Comparison of ENCODE assay signal across 9 mouse cellular contexts in genomic region chr5:147085201-147085894, GRCm38 (mm10). TPM values are rescaled to one million over a fixed set of nuclear protein-coding genes. Genes with fewer than 3 reads are reported as not detected.
DNase-seq lines count a peak whose midpoint lies in the region; ATAC-seq lines count a peak whose summit lies in the region.
"Had no signal": no experiment of that assay in that cellular context is flagged by ENCODE, and none has a peak within 500 bp of the region (broad histone marks: within the 10 kb centered on the region; RNA-seq: fewer than 3 reads in every experiment).

No protein-coding gene starts in this region.

- WGBS in lung, embryonic 16.5 days = 77% methylated on average over 9 of the region's 9 CpGs
- 93% methylated on average over 9 of the region's 9 CpGs for WGBS in hindbrain, embryonic 11.5 days

- H3K27ac ChIP-seq in lung, embryonic 16.5 days (ENCODE audit: low read length) = no peak overlapping the region
- no peak overlapping the region for H3K27ac ChIP-seq in hindbrain, embryonic 11.5 days (ENCODE audit: low read depth, low read length)
- H3K27ac ChIP-seq: embryonic facial prominence, embryonic 12.5 days had no signal

- no peak overlapping the region for H3K4me3 ChIP-seq in lung, embryonic 16.5 days (ENCODE audit: low read length)
- no peak overlapping the region for H3K4me3 ChIP-seq in hindbrain, embryonic 11.5 days (ENCODE audit: low read depth, low read length)
- H3K4me3 ChIP-seq: embryonic facial prominence, embryonic 12.5 days had no signal

- H3K27me3 ChIP-seq in lung, embryonic 16.5 days (ENCODE audit: control insufficient read depth, insufficient read depth, low read depth, low read length) = no peaks in the 10 kb centered on the region
- H3K27me3 ChIP-seq in hindbrain, embryonic 11.5 days (ENCODE audit: control insufficient read depth, insufficient read depth, low read length) = no peaks in the 10 kb centered on the region
- H3K27me3 ChIP-seq: embryonic facial prominence, embryonic 12.5 days had no signal

- peaks cover 5% of the 10 kb centered on the region; the same call in 1 of the 2 replicates for H3K4me1 ChIP-seq in lung, embryonic 16.5 days (replicated peaks; ENCODE audit: control insufficient read depth, insufficient read depth, low read length)
- H3K4me1 ChIP-seq in hindbrain, embryonic 11.5 days (replicated peaks; ENCODE audit: control insufficient read depth, insufficient read depth, low read length) = no peaks in the 10 kb centered on the region
- H3K4me1 ChIP-seq: embryonic facial prominence, embryonic 12.5 days had no signal

- 0 out of 2 replicates have a peak, but pooled peaks have one; percentile 52 for ATAC-seq in lung, embryonic 16.5 days (ENCODE audit: low read depth)
- ATAC-seq in activated CD4-positive, CD25-positive, alpha-beta regulatory T cell, adult 4 months = no peak
- ATAC-seq in hindbrain, embryonic 11.5 days (ENCODE audit: low FRiP score) = no peak

- no peaks in the 10 kb centered on the region for H3K36me3 ChIP-seq in lung, embryonic 16.5 days (ENCODE audit: control insufficient read depth, insufficient read depth, low read length)
- H3K36me3 ChIP-seq in hindbrain, embryonic 11.5 days (ENCODE audit: control insufficient read depth, insufficient read depth, low read length) = no peaks in the 10 kb centered on the region

- no peak overlapping the region for H3K9ac ChIP-seq in lung, embryonic 16.5 days (ENCODE audit: low read length)
- H3K9ac ChIP-seq in hindbrain, embryonic 11.5 days (ENCODE audit: low read depth, low read length) = no peak overlapping the region
- H3K9ac ChIP-seq: embryonic facial prominence, embryonic 12.5 days had no signal

- no peak for DNase-seq in lung, postnatal 36 days
- peak; percentile 90 for DNase-seq in cerebellum, postnatal 36 days
- DNase-seq in layer of hippocampus, adult 9-10 months (ENCODE audit: low spot score) = peak; percentile 22
- peak; percentile 89 to 91 for DNase-seq in right cerebral cortex, postnatal 10 days (ENCODE audit: low spot score in 2 of 2)
- no peak for DNase-seq in hindbrain, embryonic 11.5 days (ENCODE audit: low spot score)
- no peak for DNase-seq in kidney, postnatal 25 days

- H3K9me3 ChIP-seq in lung, embryonic 16.5 days (ENCODE audit: control insufficient read depth, low read length) = no peaks in the 10 kb centered on the region
- H3K9me3 ChIP-seq in hindbrain, embryonic 11.5 days (ENCODE audit: control insufficient read depth, low read length) = no peaks in the 10 kb centered on the region
- H3K9me3 ChIP-seq: embryonic facial prominence, embryonic 12.5 days had no signal

- H3K4me2 ChIP-seq in lung, embryonic 16.5 days (ENCODE audit: low read depth, low read length) = no peak overlapping the region
- H3K4me2 ChIP-seq in hindbrain, embryonic 11.5 days (replicated peaks; ENCODE audit: low read depth, low read length) = no peak overlapping the region
- H3K4me2 ChIP-seq: embryonic facial prominence, embryonic 12.5 days had no signal

RNA-seq across cellular contexts. Expression of gene Polr1d, which starts 8.5 kb away (rescaled TPM):
- polyA plus RNA-seq in lung, embryonic 16.5 days (2015; fragmentation: Nextera tagmentation; extraction: Ambion mirVana) = 118 and 120 TPM in 2 replicates
- 100 to 1,000 TPM; 179 to 194 TPM for polyA plus RNA-seq in activated CD4-positive, CD25-positive, alpha-beta regulatory T cell, adult 4 months (2017; shearing (Covaris generic))
- 112 and 119 TPM in 2 replicates for polyA plus RNA-seq in hindbrain, embryonic 11.5 days (2014; fragmentation: Nextera tagmentation; extraction: Ambion mirVana)

RNA-seq across cellular contexts. Expression of gene Lnx2, which starts 9.0 kb away (rescaled TPM):
- polyA plus RNA-seq in lung, embryonic 16.5 days (2015; fragmentation: Nextera tagmentation; extraction: Ambion mirVana) = 19.7 and 19.8 TPM in 2 replicates
- polyA plus RNA-seq in activated CD4-positive, CD25-positive, alpha-beta regulatory T cell, adult 4 months (2017; shearing (Covaris generic)) = 10 to 100 TPM; 19.3 to 24.8 TPM
- 7.7 and 8.4 TPM in 2 replicates for polyA plus RNA-seq in hindbrain, embryonic 11.5 days (2014; fragmentation: Nextera tagmentation; extraction: Ambion mirVana)

Comparison
In these comparisons a context has a peak if more than half of its experiments do, and no peak if none do; other contexts are left out.
1. DNase-seq: peak in cerebellum, postnatal 36 days (2 of 2), layer of hippocampus, adult 9-10 months (single experiment) and right cerebral cortex, postnatal 10 days (2 of 2); none in lung, postnatal 36 days (single experiment), hindbrain, embryonic 11.5 days (single experiment) and kidney, postnatal 25 days (0 of 2).